Mouse (Mus musculus) liver, embryonic 16.5 days (tissue): Measurements from ENCODE around the gene Rgma. TPM values are rescaled to one million over a fixed set of nuclear protein-coding genes. Genes with fewer than 3 reads are reported as not detected.

Experiments
- ATAC-seq: fragments of 200-750 bp; cut with Nextera tagmentation; 2 replicates; pipeline ENCODE4 v1.8.0; 2017; ENCODE audit warnings: low read depth, mild to moderate bottlenecking, moderate number of reproducible peaks, moderate library complexity
- H3K27ac ChIP-seq: fragments of 300-500 bp; sonication (generic); 2 replicates; pipeline ENCODE4 v1.5.1; 2014; ENCODE audit warnings: mild to moderate bottlenecking, low read length
- H3K27me3 ChIP-seq: fragments of 300-500 bp; sonication (generic); 2 replicates; pipeline ENCODE4 v1.6.1; 2014; ENCODE audit warnings: low read depth, low read length, mixed read lengths; ENCODE audit not compliant: control insufficient read depth, insufficient read depth
- H3K36me3 ChIP-seq: fragments of 300-500 bp; sonication (generic); 2 replicates; pipeline ENCODE4 v1.6.1; 2014; ENCODE audit warnings: mild to moderate bottlenecking; ENCODE audit not compliant: control insufficient read depth, insufficient read depth
- H3K4me1 ChIP-seq: fragments of 300-500 bp; sonication (generic); 2 replicates; pipeline ENCODE4 v1.6.1; 2014; ENCODE audit warnings: low read depth, low read length, mixed read lengths; ENCODE audit not compliant: control insufficient read depth
- H3K4me2 ChIP-seq: fragments of 300-500 bp; sonication (generic); 2 replicates; pipeline ENCODE4 v1.6.1; 2014; ENCODE audit warnings: low read depth, low read length, mixed read lengths
- H3K4me3 ChIP-seq: fragments of 300-500 bp; sonication (generic); 2 replicates; pipeline ENCODE4 v1.5.1; 2014; ENCODE audit warnings: low read depth, mild to moderate bottlenecking, low read length
- H3K9ac ChIP-seq: fragments of 300-500 bp; sonication (generic); 2 replicates; pipeline ENCODE4 v1.6.1; 2014; ENCODE audit warnings: low read depth, low read length
- H3K9me3 ChIP-seq: fragments of 300-500 bp; sonication (generic); replicated peaks from 2 replicates; pipeline ENCODE4 v1.6.1; 2016; ENCODE audit warnings: low read length; ENCODE audit not compliant: control insufficient read depth
- WGBS: fragments of 180-500 bp; shearing (Covaris S2); extraction: QIAGEN DNeasy Blood & Tissue Kit; methylation state at CpG from one replicate; pipeline ENCODE4 v1.1.7; 2014; ENCODE audit not compliant: insufficient replicate concordance; 5-methylcytosine and 5-hydroxymethylcytosine counted together
- polyA plus RNA-seq: library from polyadenylated mRNA; unstranded; fragments of >200 nt; fragmentation: Nextera tagmentation; extraction: Ambion mirVana; gene quantifications from 2 replicates; pipeline ENCODE4 v1.2.1, GENCODE M21; 2015

Gene Rgma
- polyA plus RNA-seq, 1 experiment from 2014 or later = 0.19 TPM

DNA sequence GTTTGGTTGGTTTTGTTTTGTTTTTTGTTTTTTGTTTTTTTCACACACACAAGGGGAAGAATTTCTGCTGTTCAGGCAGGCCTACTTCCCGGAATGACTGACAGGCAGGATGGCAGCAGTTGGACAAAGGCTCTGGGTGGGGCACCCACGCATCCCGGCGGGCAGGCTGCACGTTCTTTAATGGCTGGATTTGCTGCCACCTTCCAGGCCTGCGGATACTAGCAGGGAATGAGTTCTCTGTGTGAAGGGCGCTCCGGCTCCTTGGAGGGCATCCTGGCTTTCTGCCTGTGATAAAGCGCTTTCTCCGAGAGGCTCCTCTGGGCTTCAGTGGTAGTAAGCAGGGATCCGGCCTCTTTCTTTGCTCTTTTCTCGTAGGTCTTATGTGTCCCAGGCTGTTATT is 2.0 kb downstream of the Rgma start:
- H3K4me2 ChIP-seq = no peak overlapping the region
- H3K27me3 ChIP-seq = peaks cover 54% of the 10 kb centered on the region
- no peak overlapping the region for H3K9ac ChIP-seq
- 52% methylated on average over 12 of the region's 12 CpGs for WGBS
- H3K36me3 ChIP-seq = no peaks in the 10 kb centered on the region
- peaks cover 8% of the 10 kb centered on the region for H3K4me1 ChIP-seq
- no peak overlapping the region for H3K4me3 ChIP-seq
- no peaks in the 10 kb centered on the region for H3K9me3 ChIP-seq
- ATAC-seq = no peak
- H3K27ac ChIP-seq = no peak overlapping the region

GRCm38 (mm10) chr7:73378034-73378433 is 2.7 kb downstream of the Rgma start:
- no peaks in the 10 kb centered on the region for H3K36me3 ChIP-seq
- H3K4me1 ChIP-seq = peaks cover 8% of the 10 kb centered on the region
- ATAC-seq = no peak
- H3K4me2 ChIP-seq = no peak overlapping the region
- H3K9ac ChIP-seq = no peak overlapping the region
- no peak overlapping the region for H3K27ac ChIP-seq
- H3K27me3 ChIP-seq = peaks cover 47% of the 10 kb centered on the region
- no peaks in the 10 kb centered on the region for H3K9me3 ChIP-seq
- 61% methylated on average over 6 of the region's 6 CpGs for WGBS
- no peak overlapping the region for H3K4me3 ChIP-seq

GRCm38 (mm10) chr7:73382843-73383242 is 7.5 kb downstream of the Rgma start:
- WGBS = 63% methylated on average over 7 of the region's 7 CpGs
- no peaks in the 10 kb centered on the region for H3K36me3 ChIP-seq

GRCm38 (mm10) chr7:73388866-73389265 is 13.6 kb downstream of the Rgma start:
- H3K27me3 ChIP-seq = peaks cover 48% of the 10 kb centered on the region
- ATAC-seq = no peak
- H3K4me3 ChIP-seq = no peak overlapping the region
- H3K27ac ChIP-seq = no peak overlapping the region
- no peaks in the 10 kb centered on the region for H3K4me1 ChIP-seq
- no peaks in the 10 kb centered on the region for H3K36me3 ChIP-seq
- H3K9me3 ChIP-seq = no peaks in the 10 kb centered on the region
- 54% methylated on average over 2 of the region's 2 CpGs for WGBS
- H3K9ac ChIP-seq = no peak overlapping the region
- no peak overlapping the region for H3K4me2 ChIP-seq

More at GRCm38 (mm10) chr7:73382843-73383242, 7.5 kb downstream of the Rgma start:
- Histone ChIP-seq H3K27me3 (no peaks in the 10 kb centered on the region), H3K9ac (no peak overlapping the region), H3K4me1 (no peaks in the 10 kb centered on the region), H3K27ac (no peak overlapping the region), H3K4me3 (no peak overlapping the region), H3K9me3 (no peaks in the 10 kb centered on the region), H3K4me2 (no peak overlapping the region)
- no peak for ATAC-seq

GRCm38 (mm10) chr7:73389419-73389818 is 14.1 kb downstream of the Rgma start:
- Histone ChIP-seq H3K27ac (no peak overlapping the region), H3K9ac (no peak overlapping the region), H3K4me2 (no peak overlapping the region), H3K9me3 (no peaks in the 10 kb centered on the region), H3K4me1 (no peaks in the 10 kb centered on the region), H3K4me3 (no peak overlapping the region), H3K36me3 (no peaks in the 10 kb centered on the region), H3K27me3 (peaks cover 51% of the 10 kb centered on the region)
- no peak for ATAC-seq
- WGBS = 10% methylated on average over 9 of the region's 9 CpGs

GRCm38 (mm10) chr7:73389871-73390294 is 14.6 kb downstream of the Rgma start:
- ATAC-seq = no peak
- Histone ChIP-seq H3K9ac (no peak overlapping the region), H3K36me3 (no peaks in the 10 kb centered on the region), H3K4me3 (no peak overlapping the region), H3K27me3 (peaks cover 51% of the 10 kb centered on the region), H3K27ac (no peak overlapping the region), H3K4me2 (no peak overlapping the region), H3K9me3 (no peaks in the 10 kb centered on the region), H3K4me1 (no peaks in the 10 kb centered on the region)
- WGBS = 4% methylated on average over 15 of the region's 15 CpGs

DNA sequence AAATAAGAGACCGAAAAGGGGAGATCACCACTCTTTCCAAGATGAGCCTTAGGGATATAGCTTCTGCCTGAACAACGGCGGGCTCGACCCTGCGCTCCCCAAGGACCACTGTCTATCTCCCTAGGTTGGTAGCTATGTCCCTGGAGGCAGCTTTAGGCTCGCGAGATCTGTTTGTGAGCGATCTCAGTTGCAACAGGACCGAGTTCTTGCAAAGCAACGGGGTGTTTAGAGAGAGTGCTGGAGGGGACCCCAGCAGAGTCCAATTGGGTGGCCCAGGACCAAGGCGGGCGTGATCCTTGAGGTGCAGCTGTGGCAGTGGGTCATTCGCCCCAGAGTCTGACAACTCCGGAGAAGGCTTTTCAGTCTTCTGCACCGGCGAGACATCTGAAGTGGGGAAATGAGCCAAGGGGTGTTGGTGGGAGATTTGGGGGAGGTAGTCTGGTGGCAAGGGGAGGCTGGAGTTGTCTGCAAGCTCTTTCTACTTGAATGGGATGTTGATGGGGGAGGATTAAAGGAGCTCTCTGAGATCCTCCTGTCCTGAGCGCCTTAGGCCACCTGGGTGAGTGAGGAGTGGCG is 15.2 kb downstream of the Rgma start:
- H3K4me2 ChIP-seq = no peak overlapping the region; the same call in 1 of the 2 replicates
- no peak overlapping the region for H3K9ac ChIP-seq
- no peak overlapping the region for H3K27ac ChIP-seq
- H3K9me3 ChIP-seq = no peaks in the 10 kb centered on the region
- WGBS = 7% methylated on average over 18 of the region's 18 CpGs
- ATAC-seq = no peak
- H3K27me3 ChIP-seq = peaks cover 51% of the 10 kb centered on the region
- H3K4me3 ChIP-seq = no peak overlapping the region
- H3K4me1 ChIP-seq = no peaks in the 10 kb centered on the region
- no peaks in the 10 kb centered on the region for H3K36me3 ChIP-seq

DNA sequence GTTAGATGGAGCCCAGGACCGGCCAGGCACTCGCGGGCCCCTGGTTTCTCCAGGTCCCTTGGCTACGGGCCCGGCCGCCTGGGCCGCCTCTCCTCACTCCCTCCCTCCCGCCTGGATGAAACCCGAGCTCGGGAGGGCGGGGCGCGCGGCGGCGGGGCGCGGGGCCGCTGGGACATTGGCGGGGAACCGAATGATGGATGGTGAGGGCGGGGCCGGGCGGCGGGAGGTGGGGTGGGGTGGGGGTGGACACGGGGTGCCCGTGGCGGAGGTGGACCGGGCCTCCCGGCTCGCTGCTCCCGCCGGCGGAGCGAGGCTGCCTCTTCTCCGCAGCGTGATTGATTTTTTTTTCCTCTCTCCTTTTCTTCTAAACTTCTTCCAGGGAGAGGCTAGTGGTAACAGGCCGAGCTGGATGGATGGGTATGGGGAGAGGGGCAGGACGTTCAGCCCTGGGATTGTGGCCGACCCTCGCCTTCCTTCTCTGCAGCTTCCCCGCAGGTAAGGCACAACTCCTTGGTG is 15.8 kb downstream of the Rgma start:
- Histone ChIP-seq H3K9me3 (no peaks in the 10 kb centered on the region), H3K4me3 (peak overlapping the region; percentile 44), H3K4me2 (peak overlapping the region; percentile 58), H3K4me1 (no peaks in the 10 kb centered on the region), H3K27ac (no peak overlapping the region), H3K9ac (no peak overlapping the region; the same call in 1 of the 2 replicates), H3K36me3 (no peaks in the 10 kb centered on the region), H3K27me3 (peaks cover 51% of the 10 kb centered on the region)
- ATAC-seq = peak; percentile 77
- WGBS = 1% methylated on average over 35 of the region's 42 CpGs

DNA sequence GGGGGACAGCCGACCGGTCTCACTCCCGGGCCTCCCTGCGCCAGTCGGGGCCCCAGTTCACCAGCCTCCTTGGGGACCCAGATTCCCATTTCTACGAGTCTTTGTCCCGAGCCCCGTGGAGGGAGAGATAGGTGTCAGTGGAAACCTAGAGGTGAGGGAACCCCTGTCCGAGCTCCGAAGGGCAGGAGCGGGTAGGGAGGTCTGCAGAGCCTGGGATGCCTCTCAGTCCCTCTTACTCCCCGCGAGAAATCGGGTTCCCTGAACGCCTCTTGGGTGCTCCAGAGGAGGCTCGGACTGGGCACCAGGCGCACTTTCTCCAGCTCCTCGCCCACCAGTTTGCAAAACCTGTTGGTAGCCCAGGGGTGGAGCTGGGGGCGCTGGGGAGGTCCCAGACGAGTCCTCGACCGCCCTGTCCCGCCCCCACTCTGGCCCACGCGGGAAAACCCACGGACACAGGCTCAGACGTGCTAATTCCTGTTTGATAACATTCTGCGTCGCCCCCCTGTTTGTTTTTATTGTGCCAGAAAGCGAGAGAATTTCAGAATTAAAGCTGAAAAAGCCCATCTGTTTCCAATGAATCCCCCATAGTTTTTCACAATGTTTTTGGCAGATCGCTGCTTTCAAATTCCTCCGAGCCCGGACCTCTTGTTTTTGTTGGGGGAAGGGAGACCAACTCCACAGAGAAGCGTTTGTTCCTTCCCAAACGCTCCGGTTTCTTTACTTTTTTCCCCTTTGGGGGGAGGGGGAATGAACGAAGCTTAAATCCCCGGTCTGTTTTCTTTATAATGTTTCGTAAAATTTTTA is 16.4 kb downstream of the Rgma start:
- H3K9me3 ChIP-seq = no peaks in the 10 kb centered on the region
- peaks cover 55% of the 10 kb centered on the region for H3K27me3 ChIP-seq
- 1% methylated on average over 39 of the region's 39 CpGs for WGBS
- peak overlapping the region; percentile 58 for H3K4me2 ChIP-seq
- no peaks in the 10 kb centered on the region for H3K4me1 ChIP-seq
- H3K27ac ChIP-seq = no peak overlapping the region
- no peak overlapping the region; the same call in 1 of the 2 replicates for H3K9ac ChIP-seq
- H3K4me3 ChIP-seq = peak overlapping the region; percentile 44
- ATAC-seq = 0 out of 2 replicates have a peak, but pooled peaks have one; percentile 13
- H3K36me3 ChIP-seq = no peaks in the 10 kb centered on the region
